Mouse (Mus musculus): ENCODE measurements around the gene Gm37240.
A peak's percentile ranks its signal among the peaks of the same experiment; 100 is the strongest.
"Not testable (repeated sequence)": the region's sequence is repeated elsewhere in the genome, so short reads cannot be mapped to it uniquely, and the experiment has no call there.

Gene Gm37240

GRCm38 (mm10) chr3:85573216-85573863, 314.0 kb downstream of the Gm37240 start:
- DNase-seq (ENCODE audit: low spot score), result no peak

DNA sequence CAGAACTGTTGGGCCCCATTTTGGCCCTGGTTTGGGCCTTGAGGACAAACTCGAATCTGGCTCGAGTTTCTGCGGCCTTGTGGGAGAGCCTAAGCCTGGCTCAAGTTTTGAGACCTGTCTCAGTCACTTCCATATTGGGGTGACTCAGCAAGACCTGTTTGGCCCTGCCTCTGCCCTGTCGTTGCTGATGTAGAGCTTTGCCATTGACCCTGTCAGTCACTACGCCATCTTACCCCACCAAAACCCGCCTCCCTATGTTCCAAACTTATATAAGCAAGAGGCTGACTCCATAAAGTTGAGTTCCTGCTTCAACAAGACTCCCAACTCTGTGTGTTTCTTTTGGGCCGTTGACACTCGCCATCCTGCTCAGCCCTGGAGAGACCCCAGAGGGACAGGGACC, 314.8 kb downstream of the Gm37240 start:
- not testable (repeated sequence) for DNase-seq (ENCODE audit: low spot score)

DNA sequence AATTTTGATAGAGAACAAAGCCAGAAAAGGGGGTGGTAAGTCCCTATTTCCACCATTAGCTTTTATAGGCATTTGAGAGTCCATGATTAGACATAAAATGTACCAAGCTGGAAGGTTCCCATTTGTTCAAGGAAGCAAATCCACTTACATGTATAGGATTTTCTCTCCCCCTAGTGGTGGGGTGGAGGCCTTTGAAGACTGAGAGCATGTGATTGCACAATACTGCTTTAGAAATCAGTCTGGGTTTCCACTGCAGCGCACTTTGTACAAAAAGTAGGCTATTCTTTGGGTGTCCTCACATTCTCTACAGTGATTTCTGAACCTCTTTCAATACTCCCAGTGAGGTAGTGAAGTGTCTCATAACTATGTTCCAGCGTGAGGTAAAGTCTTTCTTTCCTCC, 316.0 kb downstream of the Gm37240 start:
- DNase-seq (ENCODE audit: low spot score), result peak; percentile 85

DNA sequence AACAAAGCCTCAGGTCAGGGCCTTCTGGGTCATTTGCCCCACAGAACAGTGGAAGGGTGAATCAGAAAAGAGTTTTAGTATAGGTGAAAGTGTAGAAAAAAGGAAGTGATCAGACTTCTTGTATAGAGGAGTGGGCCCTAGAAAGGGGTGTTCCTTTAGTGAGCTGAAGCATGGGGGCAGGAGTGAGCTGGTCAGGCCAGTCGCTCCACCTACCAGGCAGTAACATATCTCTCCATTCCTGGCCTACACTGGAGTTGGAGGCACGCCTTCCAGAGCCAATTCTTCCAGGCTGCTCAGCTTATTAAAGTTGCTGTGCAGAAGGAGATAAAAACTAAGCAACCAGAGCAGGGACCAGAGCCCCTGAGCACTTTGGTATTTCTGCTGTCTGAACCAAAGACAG, 322.7 kb downstream of the Gm37240 start:
- peak; percentile 50 for DNase-seq (ENCODE audit: low spot score)

DNA sequence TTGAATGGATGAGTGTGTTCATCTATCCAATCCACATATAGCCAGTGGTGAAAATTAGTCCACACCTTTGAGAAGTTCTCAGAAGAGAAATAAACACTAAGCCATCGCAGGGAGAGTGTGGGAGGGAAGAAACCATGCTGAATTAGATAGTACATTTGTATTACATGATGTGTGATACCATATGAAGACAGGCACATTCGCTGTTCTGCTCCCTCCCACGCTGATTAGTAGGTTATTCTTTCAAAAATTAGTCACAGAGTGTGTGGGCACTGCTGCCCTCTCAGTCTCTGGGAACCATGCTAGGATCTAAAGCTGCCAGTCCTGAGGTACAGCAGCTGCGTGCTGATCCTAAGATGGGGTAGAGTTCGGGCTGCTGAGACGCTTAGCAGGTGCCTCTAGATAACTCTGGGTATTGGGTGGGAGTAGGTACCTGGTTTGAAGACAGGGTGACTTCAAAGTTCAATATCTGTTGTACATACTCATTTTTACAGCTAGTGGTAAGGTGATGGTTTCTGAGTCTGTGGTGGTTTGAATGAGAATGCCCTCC, 333.5 kb downstream of the Gm37240 start:
- DNase-seq (ENCODE audit: low spot score), result no peak

DNA sequence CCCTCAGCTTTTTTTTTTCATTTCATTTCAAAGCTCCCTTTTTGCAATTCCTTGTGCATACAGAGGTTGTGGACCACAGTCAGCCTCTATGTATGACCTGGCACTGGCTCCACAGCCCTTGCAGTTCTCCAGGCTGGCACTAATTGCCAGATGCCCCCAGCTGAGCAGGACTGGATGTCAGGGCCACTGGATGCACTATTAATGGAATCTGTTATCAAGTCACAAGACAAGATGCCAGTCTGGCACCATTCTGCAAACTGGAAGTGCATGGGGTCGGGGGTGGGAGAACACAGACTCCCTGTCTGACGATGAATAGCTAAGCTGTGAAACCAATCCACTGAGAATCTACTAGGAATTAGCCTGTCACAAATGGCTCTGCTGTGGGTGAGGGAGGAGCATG, 336.0 kb downstream of the Gm37240 start:
- DNase-seq (ENCODE audit: low spot score), result peak; percentile 77

GRCm38 (mm10) chr3:85550312-85550711, 337.0 kb downstream of the Gm37240 start:
- DNase-seq (ENCODE audit: low spot score), result no peak

GRCm38 (mm10) chr3:85543652-85544051, 343.7 kb downstream of the Gm37240 start:
- no peak for DNase-seq (ENCODE audit: low spot score)

DNA sequence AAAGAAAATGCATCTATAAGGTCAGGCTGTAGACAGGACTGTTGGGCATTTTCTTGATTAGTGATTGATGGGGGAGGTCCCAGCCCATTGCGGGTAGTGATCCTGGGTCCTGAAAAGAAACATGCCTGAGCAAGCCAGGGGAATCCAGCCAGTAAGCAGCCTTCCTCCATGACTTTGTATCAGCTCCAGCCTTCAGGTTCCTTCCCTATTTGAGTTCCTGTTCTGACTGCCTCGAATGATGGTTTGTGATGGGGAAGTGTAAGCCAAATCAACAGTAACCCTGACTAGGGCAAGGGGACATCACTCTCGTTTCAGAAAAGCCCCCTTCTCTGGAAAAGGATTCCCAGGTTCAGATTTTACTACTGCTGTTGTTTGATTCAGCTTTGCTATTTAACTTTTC, 344.6 kb downstream of the Gm37240 start:
- no peak for DNase-seq (ENCODE audit: low spot score)

DNA sequence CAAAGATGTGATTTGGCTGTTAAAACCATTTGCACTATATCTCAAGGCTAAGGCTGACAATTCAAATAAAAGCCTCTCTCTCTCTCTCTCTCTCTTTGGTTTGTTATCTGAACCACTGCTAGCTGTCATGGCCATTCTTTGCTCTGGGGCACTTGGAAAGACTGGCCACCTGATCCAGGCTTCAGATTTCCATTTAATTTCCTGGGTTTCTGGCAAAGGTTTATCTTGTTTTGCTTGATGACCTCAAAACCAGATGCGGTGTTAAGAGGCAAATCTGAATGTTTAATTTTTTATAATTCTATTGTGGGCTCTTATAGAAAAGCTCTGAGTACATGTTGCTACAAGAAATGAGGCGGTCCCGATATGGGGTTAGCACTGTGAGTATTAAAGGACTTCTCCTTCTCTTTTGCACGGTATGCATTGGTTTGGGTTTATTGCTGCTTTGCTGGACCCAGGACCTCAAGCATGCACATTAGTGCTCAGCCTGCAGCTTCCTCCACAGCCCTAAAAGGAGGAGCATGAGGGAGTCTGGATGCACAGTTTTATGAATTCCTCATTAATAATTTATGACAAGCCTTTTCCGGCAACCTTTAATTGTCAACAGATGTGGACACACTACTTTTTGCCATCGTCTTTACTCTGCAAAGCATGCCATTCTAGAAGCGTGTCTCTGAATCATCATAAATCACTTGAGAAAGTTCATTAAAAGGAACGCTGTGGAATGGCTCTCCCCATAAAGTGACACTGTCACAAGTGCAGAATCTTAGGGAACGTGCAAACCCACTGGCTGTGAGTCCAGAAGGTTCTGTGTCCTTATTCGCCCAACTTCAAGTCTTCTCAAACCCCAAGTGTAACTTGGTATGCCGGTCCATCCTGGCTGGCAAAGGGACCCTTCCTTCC, 351.4 kb downstream of the Gm37240 start:
- peak; percentile 71 for DNase-seq (ENCODE audit: low spot score)

GRCm38 (mm10) chr3:85535042-85535441, 352.3 kb downstream of the Gm37240 start:
- DNase-seq (ENCODE audit: low spot score), result peak; percentile 12

DNA sequence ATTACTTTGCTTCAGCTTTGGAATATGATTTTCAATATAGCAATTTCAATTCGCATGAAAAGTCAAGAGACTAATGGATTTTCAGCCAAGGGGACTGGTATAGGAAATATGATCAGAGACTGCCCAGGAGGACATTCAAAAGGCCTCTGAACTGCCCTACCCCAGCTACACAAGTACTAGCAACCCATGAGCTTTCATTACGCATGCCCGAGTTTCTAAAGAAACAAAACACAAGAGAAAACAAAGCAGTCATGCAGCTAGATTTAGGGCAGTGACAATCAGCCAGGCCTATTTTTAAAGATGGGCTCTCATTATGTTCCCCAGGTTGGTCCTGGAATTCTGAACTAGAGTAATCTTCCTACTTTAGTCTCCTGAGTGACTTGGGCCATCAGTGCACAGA, 354.9 kb downstream of the Gm37240 start:
- no peak for DNase-seq (ENCODE audit: low spot score)

DNA sequence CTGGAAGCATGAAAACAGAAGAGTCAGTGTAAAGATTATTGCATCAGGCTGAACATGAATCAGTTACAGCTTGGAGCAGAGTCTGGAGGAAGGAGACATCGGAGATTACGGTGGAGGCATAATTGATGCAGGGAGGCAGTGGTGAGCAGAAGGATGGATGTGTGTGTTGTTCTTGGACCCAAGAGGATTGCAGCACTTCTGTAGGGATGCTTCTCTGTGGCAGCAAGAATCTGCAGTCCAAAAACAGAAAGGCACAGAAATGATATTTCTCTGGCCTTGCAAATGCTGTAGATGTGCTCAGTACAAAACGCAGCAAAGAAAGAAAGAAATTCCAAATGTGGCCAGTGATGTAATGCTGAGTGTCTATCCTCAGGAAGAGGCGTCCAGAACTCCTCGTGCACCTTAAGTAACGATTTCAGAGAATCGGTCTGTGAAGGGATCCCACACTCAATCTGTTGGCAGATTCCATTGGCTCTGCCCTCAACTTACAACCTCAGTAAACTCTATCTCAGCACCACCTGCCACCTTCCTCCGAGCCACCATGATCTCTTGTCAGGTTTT, 356.6 kb downstream of the Gm37240 start:
- DNase-seq (ENCODE audit: low spot score), result peak; percentile 35

DNA sequence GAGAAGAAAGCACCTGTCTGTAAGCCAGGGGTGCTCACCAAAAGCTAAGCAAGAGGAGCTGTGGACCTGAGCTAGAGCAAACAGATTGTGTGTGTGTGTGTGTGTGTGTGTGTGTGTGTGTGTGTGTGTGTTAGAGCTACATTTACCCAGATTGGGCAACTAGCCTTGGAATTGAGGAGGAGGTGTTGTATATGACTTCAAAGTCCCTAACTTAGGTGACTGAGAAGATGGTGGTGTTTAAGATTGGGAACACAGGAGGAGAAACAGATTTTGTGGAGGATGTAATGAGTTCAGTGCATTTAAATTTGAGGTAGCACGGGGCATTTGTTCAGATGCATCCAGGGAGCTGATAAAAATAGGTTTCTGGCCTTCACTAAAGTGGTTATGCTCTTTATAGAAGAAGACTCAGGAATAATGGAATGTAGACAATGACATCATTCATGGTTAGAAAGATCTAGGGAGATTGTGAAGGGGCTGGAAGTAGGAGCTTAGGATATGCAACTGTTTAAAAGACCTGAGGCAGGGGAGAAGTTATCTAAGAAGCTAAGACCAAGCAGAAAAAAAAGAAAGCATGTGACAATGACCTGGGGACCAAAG, 365.9 kb downstream of the Gm37240 start:
- DNase-seq (ENCODE audit: low spot score), result no peak

- DNase-seq (ENCODE audit: low spot score), result no peak
Measured at GRCm38 (mm10) chr3:85518668-85519067, 368.6 kb downstream of the Gm37240 start.

DNA sequence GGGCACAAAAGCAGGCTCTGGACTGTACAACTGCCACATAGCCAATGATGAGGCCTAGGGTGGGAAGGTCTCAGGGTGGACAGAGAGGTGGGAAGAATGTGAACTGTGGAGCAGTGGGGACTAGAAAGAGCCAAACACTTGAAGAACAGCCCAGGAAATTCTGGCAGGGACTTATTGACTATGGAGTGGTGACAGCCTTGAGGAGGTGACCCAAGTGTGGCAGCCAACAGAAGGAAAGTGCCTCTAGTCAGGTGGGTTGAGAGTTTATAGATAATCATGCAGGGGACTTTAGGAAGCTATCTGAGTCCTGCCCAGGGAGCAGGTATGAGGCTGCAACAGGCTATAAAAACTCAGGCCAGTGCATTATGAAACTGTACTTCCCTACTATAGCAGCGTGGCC, 369.2 kb downstream of the Gm37240 start:
- DNase-seq (ENCODE audit: low spot score), result no peak

DNA sequence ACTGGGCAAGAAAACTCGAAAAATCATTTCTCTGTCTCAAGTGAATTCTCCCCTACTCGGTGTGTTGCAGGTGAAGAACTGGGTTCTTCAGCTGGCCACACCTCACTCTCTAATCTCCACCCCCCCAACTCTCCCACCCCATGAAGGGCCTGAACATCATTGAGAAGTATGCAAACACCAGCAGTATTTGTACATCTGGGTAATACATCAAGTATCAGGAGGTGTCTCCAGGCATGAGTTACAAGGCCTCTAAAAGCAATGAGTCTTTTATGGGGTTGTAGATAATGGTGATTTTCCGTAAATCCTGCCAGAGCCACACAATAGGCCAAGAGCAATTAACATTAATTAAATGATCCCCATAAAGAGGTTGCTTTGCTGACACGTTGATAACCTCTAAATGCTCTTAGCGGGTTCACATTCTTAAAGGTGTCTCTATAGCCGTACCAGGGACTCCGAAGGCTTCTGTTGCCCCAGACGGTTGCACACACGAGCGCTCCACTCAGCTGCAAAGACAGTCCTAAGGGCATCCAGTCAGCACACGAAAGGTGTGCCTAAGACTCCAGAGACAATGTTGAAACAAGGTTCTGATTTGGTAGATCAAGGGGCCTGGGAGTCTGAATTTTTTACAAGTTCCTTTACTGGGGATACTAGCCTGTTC, 370.4 kb downstream of the Gm37240 start:
- no peak for DNase-seq (ENCODE audit: low spot score)

GRCm38 (mm10) chr3:85514700-85515099, 372.6 kb downstream of the Gm37240 start:
- no peak for DNase-seq (ENCODE audit: low spot score)

DNA sequence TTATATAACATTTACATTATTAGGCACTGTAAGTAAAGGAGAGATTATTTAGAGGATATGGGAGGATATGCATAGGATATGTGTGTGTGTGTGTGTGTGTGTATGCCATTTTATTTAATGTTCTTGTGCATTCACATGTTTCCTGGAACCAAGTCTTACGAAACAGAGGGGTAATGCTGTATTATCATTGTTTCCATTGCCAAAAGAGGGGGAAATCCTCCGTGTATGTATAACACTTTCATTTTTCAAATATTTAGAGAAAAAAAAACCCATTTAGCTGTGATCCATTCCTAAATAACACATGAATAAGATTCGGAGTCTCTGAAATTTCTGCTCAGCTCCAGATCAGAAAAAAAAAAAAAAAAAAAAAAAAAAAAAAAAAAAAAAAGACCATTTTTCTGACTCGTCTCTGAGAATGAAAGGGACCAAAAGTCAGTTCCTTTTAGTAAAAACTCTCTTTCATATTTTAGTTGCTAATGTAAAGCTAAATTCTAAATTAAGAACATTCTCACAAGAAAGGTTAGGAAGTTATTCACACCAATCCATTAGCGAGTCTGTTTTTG, 378.5 kb downstream of the Gm37240 start:
- DNase-seq (ENCODE audit: low spot score), result no peak

GRCm38 (mm10) chr3:85500096-85500495, 387.2 kb downstream of the Gm37240 start:
- DNase-seq (ENCODE audit: low spot score), result no peak

DNA sequence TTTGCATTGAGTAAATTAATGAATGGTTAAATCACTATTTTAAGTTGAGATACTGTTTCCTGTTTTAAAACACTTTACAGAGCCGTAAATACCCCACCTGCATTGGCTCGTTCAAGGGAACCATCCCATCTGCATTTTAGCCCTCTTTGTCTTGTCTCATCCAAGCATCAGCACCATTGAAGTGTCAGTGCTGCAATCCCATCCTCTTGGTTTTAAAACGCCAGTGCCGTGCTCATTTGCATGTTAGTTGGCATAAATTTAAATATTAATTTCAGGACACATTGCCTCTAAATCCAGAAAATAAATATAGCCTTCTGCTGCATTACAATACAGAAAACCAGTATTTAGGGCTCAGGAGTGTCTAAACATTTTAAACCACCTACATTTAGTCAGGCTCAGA, 391.2 kb downstream of the Gm37240 start:
- no peak for DNase-seq (ENCODE audit: low spot score)

DNA sequence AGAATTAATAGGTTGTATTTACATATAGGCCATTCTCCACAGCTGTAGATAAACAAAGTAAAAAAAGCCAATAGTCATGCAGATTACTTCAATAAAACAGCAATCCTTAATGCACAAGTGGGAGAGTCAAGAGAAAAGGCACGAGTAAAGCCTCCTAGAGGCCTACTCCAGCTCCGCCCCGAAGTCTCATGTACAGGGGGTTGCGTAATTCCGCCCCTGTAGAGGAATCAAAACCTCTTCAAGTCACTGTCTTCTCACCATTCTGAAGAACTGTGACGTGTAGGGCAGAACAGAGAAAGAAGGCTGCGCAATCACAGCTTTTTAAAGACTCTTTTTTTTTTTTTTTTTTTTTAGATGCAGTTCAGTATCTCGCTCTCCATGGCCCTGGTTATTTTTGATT, 393.5 kb downstream of the Gm37240 start:
- DNase-seq (ENCODE audit: low spot score), result no peak

All from MN1 (cell line).